Mouse (Mus musculus) forebrain, embryonic 10.5 days (tissue): Measurements from ENCODE around the gene Rras. TPM values are rescaled to one million over a fixed set of nuclear protein-coding genes. Genes with fewer than 3 reads are reported as not detected.

Experiments used
- DNase-seq: peaks from one replicate; pipeline ENCODE4 v3.0.0-alpha.2; 2017; ENCODE audit warnings: low spot score; ENCODE audit errors: extremely low spot score
- H3K27ac ChIP-seq: fragments of 300-500 bp; sonication (generic); 2 replicates; pipeline ENCODE4 v1.5.1; 2016; ENCODE audit warnings: mild to moderate bottlenecking
- H3K27me3 ChIP-seq: fragments of 300-500 bp; sonication (generic); 2 replicates; pipeline ENCODE4 v1.6.1; 2016; ENCODE audit warnings: mild to moderate bottlenecking; ENCODE audit not compliant: poor library complexity, severe bottlenecking
- H3K36me3 ChIP-seq: fragments of 300-500 bp; sonication (generic); replicated peaks from 2 replicates; pipeline ENCODE4 v1.6.1; 2016; ENCODE audit warnings: mild to moderate bottlenecking, moderate library complexity
- H3K4me1 ChIP-seq: fragments of 300-500 bp; sonication (generic); 2 replicates; pipeline ENCODE4 v1.6.1; 2016
- H3K4me3 ChIP-seq: fragments of 300-500 bp; sonication (generic); 2 replicates; pipeline ENCODE4 v1.5.1; 2016; ENCODE audit warnings: mild to moderate bottlenecking, moderate library complexity
- H3K9me3 ChIP-seq: fragments of 300-500 bp; sonication (generic); 2 replicates; pipeline ENCODE4 v1.6.1; 2016; ENCODE audit warnings: mild to moderate bottlenecking, moderate library complexity
- WGBS: fragments of 180-500 bp; shearing (Covaris S2); methylation state at CpG from one replicate; pipeline ENCODE4 v1.1.7; 2016; 5-methylcytosine and 5-hydroxymethylcytosine counted together
- polyA plus RNA-seq: library from polyadenylated mRNA; unstranded; fragments of >200 nt; fragmentation: Nextera tagmentation; extraction: Ambion mirVana; gene quantifications from 2 replicates; pipeline ENCODE4 v1.2.1, GENCODE M21; 2016

Gene Rras
- polyA plus RNA-seq, 1 experiment from 2014 or later: 15.0 TPM

DNA sequence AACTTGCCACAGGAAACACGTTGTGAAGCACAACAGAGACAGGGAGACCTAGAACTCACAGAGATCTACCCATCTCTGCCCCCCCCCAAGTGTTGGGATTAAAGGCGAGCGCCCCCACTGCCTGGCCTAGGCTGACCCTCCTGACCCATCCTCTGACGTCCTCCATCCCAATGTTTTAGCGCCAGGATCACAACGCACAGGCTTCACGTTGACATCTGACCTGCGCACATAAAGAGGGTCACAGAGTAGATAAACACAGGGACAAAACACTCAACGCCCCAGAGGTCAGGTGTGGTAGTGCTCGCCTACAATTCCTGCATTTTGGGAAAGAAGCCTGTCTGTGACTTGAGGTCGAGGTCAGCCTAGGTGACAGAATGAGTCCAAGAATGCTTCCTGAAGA, 18.9 kb downstream of the Rras start:
- H3K27ac ChIP-seq: no peak overlapping the region
- H3K27me3 ChIP-seq: no peaks in the 10 kb centered on the region
- no peak for DNase-seq
- H3K4me1 ChIP-seq: no peaks in the 10 kb centered on the region
- no peaks in the 10 kb centered on the region for H3K9me3 ChIP-seq
- no peak overlapping the region for H3K4me3 ChIP-seq
- peaks cover 100% of the 10 kb centered on the region for H3K36me3 ChIP-seq
- WGBS: 93% methylated on average over 11 of the region's 11 CpGs

DNA sequence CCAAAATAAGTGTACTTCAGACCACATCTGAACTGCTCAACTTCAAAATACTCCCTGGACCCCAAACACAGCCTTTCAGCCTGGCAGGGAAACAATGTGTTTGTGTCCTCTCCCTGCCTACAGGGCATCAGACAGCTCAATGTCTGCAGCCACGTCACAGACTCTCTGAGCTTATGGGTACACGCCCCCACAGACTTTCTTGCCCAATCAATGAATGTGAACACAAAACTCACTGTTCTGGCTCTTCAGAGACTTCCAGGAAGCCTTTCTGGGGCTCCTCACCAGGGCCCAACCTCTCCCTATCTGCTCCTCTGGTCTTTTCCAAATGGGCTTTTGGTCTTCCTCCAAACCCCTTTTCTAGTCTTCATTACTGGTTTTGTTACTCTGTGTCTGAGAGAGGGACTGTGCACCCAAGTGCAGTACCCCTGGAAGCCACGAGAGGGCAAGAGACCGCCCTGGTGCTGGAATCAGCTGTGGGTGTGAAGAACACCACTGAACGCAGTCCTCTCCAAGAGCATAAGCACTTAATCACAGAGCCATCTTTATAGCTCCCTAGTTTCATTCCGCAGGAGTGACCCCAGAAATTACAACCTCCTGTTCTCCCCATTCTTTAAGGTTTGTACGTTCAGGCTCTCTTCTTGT, 20.1 kb downstream of the Rras start:
- peaks cover 100% of the 10 kb centered on the region for H3K36me3 ChIP-seq
- no peak overlapping the region for H3K4me3 ChIP-seq
- no peak overlapping the region for H3K27ac ChIP-seq
- H3K27me3 ChIP-seq: no peaks in the 10 kb centered on the region
- no peaks in the 10 kb centered on the region for H3K4me1 ChIP-seq
- DNase-seq: peak; percentile 59
- no peaks in the 10 kb centered on the region for H3K9me3 ChIP-seq
- WGBS: 83% methylated on average over 7 of the region's 7 CpGs

DNA sequence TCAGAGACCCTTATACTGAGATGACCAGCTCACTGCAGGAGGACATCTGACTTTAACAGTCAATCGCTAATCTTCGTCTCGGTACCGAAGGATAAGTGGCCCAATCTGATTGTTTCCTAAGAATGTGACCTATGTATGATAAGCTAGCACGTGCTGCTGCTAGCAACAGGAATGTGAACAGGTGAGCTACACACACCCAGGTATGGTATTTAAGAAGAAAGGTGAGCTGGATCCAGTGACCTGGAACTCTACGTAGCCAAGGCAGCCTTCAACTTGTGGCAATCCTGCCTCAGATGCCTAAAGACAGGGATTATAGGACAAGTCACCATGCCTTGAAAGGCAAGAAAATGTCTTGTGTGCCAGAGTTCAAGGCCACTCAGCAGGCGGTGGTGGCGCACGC, 20.6 kb downstream of the Rras start:
- no peak for DNase-seq
- Histone ChIP-seq H3K27me3 (no peaks in the 10 kb centered on the region), H3K9me3 (no peaks in the 10 kb centered on the region), H3K4me3 (no peak overlapping the region), H3K36me3 (peaks cover 100% of the 10 kb centered on the region), H3K4me1 (no peaks in the 10 kb centered on the region), H3K27ac (no peak overlapping the region)
- 98% methylated on average over 9 of the region's 9 CpGs for WGBS

DNA sequence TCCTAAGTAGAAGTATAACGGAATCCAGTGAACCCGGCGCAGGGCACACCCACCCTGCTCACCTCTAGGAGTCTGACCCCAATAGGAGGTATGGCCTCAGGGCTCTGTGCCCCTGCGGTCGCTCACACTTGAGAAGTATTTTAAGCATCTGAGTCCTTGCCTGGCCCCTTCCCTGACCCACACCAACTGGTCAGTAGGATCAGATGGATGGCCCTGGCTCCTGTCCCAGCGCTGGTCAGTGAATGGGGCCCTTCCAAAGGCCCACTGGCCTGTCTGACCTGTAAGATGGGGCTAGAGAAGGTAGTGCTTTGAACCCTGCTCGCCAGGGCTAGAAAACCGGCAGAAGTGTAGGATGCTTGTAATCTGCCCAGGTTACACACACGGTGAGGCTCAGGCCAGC, 23.1 kb downstream of the Rras start:
- Histone ChIP-seq H3K27me3 (no peaks in the 10 kb centered on the region), H3K4me1 (no peaks in the 10 kb centered on the region), H3K9me3 (no peaks in the 10 kb centered on the region), H3K36me3 (peaks cover 100% of the 10 kb centered on the region), H3K4me3 (no peak overlapping the region), H3K27ac (no peak overlapping the region)
- DNase-seq: no peak
- WGBS: 93% methylated on average over 9 of the region's 9 CpGs

DNA sequence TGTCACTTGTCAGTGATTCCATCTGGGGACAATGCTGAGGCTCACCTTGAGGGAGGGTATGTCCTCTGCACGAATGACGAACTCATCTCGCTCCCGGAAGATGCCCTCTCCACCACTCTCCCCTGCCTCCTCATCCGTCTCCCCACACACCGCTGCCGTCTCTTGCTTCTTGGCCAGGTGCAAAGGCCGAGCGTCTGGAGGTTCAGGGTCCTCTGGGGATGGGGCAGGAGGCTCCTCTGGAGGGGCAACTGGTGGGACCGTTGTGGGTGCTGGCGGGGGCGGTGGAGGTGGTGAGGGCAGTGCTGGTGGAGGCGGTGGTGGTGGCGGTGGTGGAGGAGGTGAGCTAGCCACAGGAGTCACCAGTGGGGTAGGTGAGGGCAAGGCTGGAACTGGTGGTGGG, 25.5 kb downstream of the Rras start:
- Histone ChIP-seq H3K27ac (no peak overlapping the region), H3K9me3 (no peaks in the 10 kb centered on the region), H3K4me1 (no peaks in the 10 kb centered on the region), H3K36me3 (peaks cover 100% of the 10 kb centered on the region), H3K4me3 (no peak overlapping the region), H3K27me3 (no peaks in the 10 kb centered on the region)
- DNase-seq: no peak
- 93% methylated on average over 14 of the region's 14 CpGs for WGBS

DNA sequence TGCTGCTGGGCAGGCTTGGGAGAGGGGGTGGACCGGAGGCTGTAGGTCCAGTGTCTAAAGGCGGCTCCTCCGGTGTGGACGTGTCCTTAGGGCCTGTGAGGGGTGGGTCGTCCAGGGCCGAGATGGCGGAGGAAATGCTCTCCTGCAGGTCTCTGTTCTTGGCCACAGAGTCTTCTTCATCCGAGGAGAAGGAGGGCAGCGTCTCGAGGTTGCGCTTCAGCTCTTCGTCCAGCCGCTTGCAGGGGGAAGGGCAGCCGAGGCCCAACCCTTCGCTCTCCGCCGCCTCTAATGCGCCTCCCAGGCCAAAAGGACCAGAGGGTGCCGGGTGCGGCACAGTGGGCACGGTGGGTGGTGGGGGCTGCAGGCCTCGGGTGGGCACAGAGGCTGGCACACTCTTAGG, 28.0 kb downstream of the Rras start:
- H3K27ac ChIP-seq: no peak overlapping the region
- DNase-seq: no peak
- peaks cover 100% of the 10 kb centered on the region for H3K36me3 ChIP-seq
- H3K27me3 ChIP-seq: no peaks in the 10 kb centered on the region
- H3K9me3 ChIP-seq: no peaks in the 10 kb centered on the region
- 96% methylated on average over 22 of the region's 22 CpGs for WGBS
- peaks cover 16% of the 10 kb centered on the region for H3K4me1 ChIP-seq
- H3K4me3 ChIP-seq: peak overlapping the region; percentile 13

DNA sequence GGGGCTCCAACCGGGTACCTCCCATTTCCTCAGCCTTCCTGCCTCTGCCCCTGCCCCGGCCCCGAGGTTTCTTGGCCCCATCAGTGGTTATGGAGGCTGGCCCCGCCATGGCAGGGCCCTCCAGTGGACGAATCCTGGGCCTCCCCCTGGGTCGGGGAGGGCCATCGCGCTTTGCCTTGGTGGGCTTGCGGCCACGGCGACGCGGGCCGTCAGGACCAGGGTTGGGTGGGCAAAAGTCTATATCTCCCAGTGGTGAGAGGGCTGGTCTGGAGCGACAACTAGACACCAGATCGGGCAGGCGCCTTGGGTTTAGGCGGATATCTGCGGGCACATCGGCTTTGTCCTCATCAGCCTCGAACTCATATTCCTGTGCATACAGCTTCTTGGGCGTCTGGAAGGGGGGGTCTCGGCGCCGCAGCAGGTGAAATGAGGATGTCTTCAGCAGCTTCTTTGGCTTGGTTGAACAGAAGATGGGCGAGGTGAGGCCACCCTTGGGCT, 29.1 kb downstream of the Rras start:
- no peaks in the 10 kb centered on the region for H3K27me3 ChIP-seq
- H3K4me3 ChIP-seq: peak overlapping the region; percentile 9; the same call in 1 of the 2 replicates
- DNase-seq: no peak

DNA sequence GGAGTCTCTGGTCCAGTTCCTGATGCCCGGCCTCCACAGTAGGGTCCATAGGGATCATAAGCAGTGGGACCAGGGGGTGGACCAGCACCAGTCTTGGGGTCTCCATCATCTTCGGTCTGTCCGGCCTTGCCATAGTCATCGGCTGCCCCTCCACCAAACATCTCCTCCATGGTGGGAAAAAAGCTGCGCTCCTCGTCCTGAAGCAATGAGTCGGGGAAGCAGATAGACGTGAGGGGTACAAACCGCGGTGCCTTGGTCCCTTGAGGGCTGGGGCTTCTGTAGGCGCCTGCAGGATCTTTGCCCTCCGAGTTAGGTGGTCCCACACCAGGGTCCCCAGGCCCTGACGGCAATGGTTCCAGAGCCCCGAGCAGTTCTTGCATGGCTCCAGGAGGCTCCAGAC, 29.7 kb downstream of the Rras start:
- no peak for DNase-seq
- peaks cover 32% of the 10 kb centered on the region for H3K4me1 ChIP-seq
- peak overlapping the region; percentile 9; the same call in 1 of the 2 replicates for H3K4me3 ChIP-seq
- H3K27me3 ChIP-seq: no peaks in the 10 kb centered on the region
- 94% methylated on average over 14 of the region's 14 CpGs for WGBS
- H3K36me3 ChIP-seq: peaks cover 88% of the 10 kb centered on the region
- peak overlapping the region; percentile 2; the same call in 1 of the 2 replicates for H3K27ac ChIP-seq
- H3K9me3 ChIP-seq: no peaks in the 10 kb centered on the region

More for the DNA sequence above, 29.1 kb downstream of the Rras start:
- H3K27ac ChIP-seq: no peak overlapping the region
- H3K36me3 ChIP-seq: peaks cover 94% of the 10 kb centered on the region
- no peaks in the 10 kb centered on the region for H3K9me3 ChIP-seq
- peaks cover 28% of the 10 kb centered on the region for H3K4me1 ChIP-seq
- 95% methylated on average over 26 of the region's 26 CpGs for WGBS

DNA sequence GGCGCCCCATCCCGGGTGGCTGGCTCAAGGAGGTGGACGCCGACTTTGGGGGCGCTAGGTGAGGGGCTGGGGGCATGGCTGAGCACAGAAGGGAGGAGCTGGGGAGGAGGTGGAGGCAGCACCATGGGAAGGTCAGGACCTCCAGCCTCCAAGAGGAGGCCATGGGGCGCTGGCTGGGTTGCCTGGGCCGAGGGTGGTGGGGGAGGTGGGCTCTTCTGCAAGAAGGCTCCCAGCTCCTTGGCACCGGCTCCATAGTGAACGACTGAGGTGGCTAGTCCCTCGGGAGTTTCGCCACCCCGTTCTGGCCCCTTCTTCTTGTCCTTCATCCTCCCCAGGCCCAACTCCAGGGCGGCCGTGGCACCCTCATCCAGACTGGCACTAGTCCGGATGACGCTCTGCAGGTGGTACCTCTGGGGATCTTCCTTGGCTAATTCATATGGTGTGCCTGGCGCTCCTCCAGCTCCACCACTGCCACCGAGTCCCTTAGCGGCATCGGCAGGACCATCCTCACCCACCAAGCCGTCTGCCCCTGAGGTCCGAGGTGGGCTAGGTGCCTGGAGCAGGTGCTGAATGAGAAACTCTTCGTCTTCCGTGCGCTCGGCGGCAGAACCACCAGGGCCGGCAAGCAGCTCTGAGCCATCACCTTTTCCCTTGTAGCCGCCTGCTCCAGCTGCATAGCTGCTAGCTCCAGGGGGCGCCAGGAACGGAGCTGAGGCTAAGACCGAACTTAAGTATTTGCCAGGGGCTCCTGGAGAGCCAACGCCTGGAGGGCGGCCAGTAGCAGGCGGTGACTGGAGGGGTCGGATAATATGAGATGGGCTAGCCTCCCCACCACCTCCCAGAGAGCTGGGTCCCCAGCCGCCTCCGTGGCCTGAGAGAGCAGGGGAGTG, 30.5 kb downstream of the Rras start:
- H3K27ac ChIP-seq: peak overlapping the region; percentile 2; the same call in 1 of the 2 replicates
- H3K4me1 ChIP-seq: peaks cover 32% of the 10 kb centered on the region
- no peak overlapping the region; the same call in 1 of the 2 replicates for H3K4me3 ChIP-seq
- no peaks in the 10 kb centered on the region for H3K27me3 ChIP-seq
- no peaks in the 10 kb centered on the region for H3K9me3 ChIP-seq
- WGBS: 93% methylated on average over 38 of the region's 38 CpGs
- peaks cover 80% of the 10 kb centered on the region for H3K36me3 ChIP-seq
- no peak for DNase-seq

DNA sequence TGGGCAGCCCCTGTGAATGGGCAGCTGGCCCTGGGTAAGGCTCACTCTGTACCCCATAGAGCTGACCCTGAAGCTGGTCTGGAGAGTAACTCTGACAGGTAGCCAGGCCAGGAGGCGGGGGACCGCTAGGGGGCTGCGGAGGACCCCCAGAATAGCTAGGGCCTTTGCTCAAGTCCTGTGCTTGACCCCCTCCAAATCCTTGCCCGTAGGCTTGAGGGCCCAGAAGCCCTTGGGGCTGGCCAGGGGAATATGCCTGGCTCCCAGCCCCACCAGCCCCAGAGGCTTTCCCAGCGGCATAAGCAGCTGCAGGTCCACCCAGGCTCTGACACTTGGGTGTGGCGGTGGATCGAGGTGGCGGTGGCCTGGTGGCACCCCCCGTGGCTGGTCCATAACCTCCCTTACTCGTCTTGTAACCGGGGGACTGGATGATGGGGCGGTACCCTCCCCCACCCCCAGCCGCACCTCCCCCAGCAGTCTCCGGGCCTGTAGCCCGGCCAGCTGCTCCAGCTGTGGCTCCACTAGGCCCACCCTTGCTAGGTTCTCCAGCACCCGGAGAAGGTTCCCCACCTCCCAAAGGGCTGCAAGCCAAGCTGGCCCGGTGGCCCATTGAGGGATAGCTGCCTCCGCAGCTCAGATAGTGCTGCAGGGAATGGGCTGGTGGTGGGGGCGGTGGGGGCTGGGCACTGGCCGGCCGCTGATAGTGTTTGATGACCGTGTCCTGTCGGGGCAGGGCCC, 31.3 kb downstream of the Rras start:
- H3K4me3 ChIP-seq: peak overlapping the region; percentile 97; the same call in 1 of the 2 replicates
- no peak overlapping the region for H3K27ac ChIP-seq
- H3K4me1 ChIP-seq: peaks cover 39% of the 10 kb centered on the region
- 94% methylated on average over 23 of the region's 23 CpGs for WGBS
- H3K27me3 ChIP-seq: no peaks in the 10 kb centered on the region
- H3K36me3 ChIP-seq: peaks cover 72% of the 10 kb centered on the region
- no peak for DNase-seq
- H3K9me3 ChIP-seq: no peaks in the 10 kb centered on the region

DNA sequence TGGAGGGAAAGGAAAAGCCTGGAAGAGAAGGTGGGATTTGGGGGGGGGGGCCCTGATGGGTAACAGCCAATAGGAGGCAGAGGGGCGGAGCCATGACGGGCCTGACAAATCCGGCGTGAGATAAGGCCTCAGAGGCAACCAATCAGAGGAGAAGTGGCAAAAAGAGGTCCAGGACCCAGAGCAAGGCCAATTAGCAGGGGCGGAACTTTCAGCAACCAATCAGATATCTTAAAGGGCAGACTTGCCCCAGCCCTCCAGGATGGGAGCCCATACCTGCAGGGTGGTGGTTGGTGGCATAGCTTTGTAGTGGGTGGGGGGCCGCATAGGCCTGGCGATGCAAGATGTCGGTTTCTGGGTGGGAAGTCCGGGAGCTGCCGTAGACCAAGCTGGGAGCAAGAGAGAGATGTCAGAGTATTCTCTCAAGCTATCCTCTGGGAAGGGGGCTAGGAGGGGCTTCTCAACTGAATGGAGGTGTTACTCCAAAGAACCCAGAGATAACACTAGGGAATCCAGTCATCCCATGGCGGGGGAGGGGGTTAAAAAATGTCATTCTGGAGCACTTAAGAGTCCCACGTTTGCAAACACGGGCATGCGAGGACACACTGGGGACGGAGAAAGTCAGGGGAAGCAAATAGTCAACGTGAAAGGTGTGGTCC, 33.3 kb downstream of the Rras start:
- peak overlapping the region; percentile 97 for H3K4me3 ChIP-seq
- H3K9me3 ChIP-seq: no peaks in the 10 kb centered on the region
- H3K27me3 ChIP-seq: no peaks in the 10 kb centered on the region
- peaks cover 52% of the 10 kb centered on the region for H3K36me3 ChIP-seq
- 2% methylated on average over 16 of the region's 16 CpGs for WGBS
- H3K4me1 ChIP-seq: peaks cover 47% of the 10 kb centered on the region
- peak overlapping the region; percentile 99 for H3K27ac ChIP-seq
- DNase-seq: peak; percentile 89

DNA sequence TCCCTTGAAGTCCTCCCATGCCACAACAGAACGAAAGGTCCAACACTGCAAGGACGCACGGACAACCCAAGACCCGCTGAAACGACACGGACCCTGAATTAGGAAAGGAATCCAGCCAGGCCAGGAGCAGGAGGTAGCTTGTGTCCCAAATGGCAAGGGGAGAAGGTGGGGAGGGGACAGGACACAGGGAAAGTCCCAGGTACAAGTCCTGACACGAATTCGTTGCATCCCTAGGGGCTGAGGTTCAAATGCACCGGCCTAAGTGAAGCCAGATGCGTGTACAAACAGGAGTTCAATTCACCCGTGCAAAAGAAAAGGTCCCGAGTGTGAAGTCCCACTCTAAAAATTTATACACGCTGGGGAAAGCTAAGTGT, 33.8 kb downstream of the Rras start:
- Histone ChIP-seq H3K27ac (peak overlapping the region; percentile 99), H3K36me3 (peaks cover 47% of the 10 kb centered on the region), H3K9me3 (no peaks in the 10 kb centered on the region), H3K4me3 (peak overlapping the region; percentile 97), H3K27me3 (no peaks in the 10 kb centered on the region), H3K4me1 (peaks cover 47% of the 10 kb centered on the region)
- no peak for DNase-seq
- WGBS: 2% methylated on average over 13 of the region's 13 CpGs
